Mouse (Mus musculus): ENCODE measurements around the gene Ankrd44.

- no peak for TF ChIP-seq POLR2A (IDR thresholded peaks at IDR 0.05; ENCODE audit: borderline replicate concordance, insufficient read depth, low read length)
- no peak for TF ChIP-seq CTCF (IDR thresholded peaks at IDR 0.05; ENCODE audit: borderline replicate concordance, insufficient read depth, low read depth, low read length)
Measured at GRCm38 (mm10) chr1:54896109-54897085, 29.8 kb downstream of the Ankrd44 start.
